Mouse (Mus musculus): ENCODE measurements around the gene Mapre1. TPM values are rescaled to one million over a fixed set of nuclear protein-coding genes. Genes with fewer than 3 reads are reported as not detected.
A peak's percentile ranks its signal among the peaks of the same experiment; 100 is the strongest.
"Not testable (repeated sequence)": the region's sequence is repeated elsewhere in the genome, so short reads cannot be mapped to it uniquely, and the experiment has no call there.

Gene Mapre1
- polyA plus RNA-seq (2016; fragmentation: Nextera tagmentation; extraction: Ambion mirVana): 385 and 409 TPM in 2 replicates

GRCm38 (mm10) chr2:153740500-153741436, at the start of gene Mapre1:
Mapre1 (plus strand) TSS chr2:153741274.
- 11% methylated on average over 58 of the region's 58 CpGs for WGBS

GRCm38 (mm10) chr2:153693413-153693812, 47.7 kb upstream of the Mapre1 start:
- H3K4me1 ChIP-seq; ATAC-seq (ENCODE audit: low FRiP score); H3K27ac ChIP-seq; H3K4me2 ChIP-seq; H3K9ac ChIP-seq; H3K9me3 ChIP-seq; H3K4me3 ChIP-seq (replicated peaks); H3K36me3 ChIP-seq (replicated peaks); H3K27me3 ChIP-seq: not testable (repeated sequence)
- WGBS: 87% methylated on average over 6 of the region's 7 CpGs

More at GRCm38 (mm10) chr2:153740500-153741436, at the start of gene Mapre1:
- peak within 1 kb of the TSS; percentile 88 for H3K4me2 ChIP-seq
- peak within 1 kb of the TSS; percentile 85 for H3K4me3 ChIP-seq (replicated peaks)
- H3K27ac ChIP-seq: peak within 1 kb of the TSS; percentile 90
- peak; percentile 99 for ATAC-seq (ENCODE audit: low FRiP score)
- peak within 1 kb of the TSS; percentile 93 for H3K9ac ChIP-seq
- H3K27me3 ChIP-seq: no peaks in the 10 kb centered on the region
- peaks cover 30% of the 10 kb centered on the region for H3K4me1 ChIP-seq
- peaks cover 6% of the 10 kb centered on the region; the same call in 1 of the 2 replicates for H3K36me3 ChIP-seq (replicated peaks)
- H3K9me3 ChIP-seq: no peaks in the 10 kb centered on the region

- no peak for ATAC-seq (ENCODE audit: low FRiP score)
- no peak overlapping the region for H3K27ac ChIP-seq
- H3K4me2 ChIP-seq: no peak overlapping the region
- no peak overlapping the region for H3K9ac ChIP-seq
- no peaks in the 10 kb centered on the region for H3K27me3 ChIP-seq
- H3K9me3 ChIP-seq: no peaks in the 10 kb centered on the region
- H3K4me1 ChIP-seq: no peaks in the 10 kb centered on the region
- H3K4me3 ChIP-seq (replicated peaks): no peak overlapping the region
- no peaks in the 10 kb centered on the region for H3K36me3 ChIP-seq (replicated peaks)
- WGBS: 68% methylated on average over 19 of the region's 19 CpGs
Measured at GRCm38 (mm10) chr2:153694462-153695085, 46.5 kb upstream of the Mapre1 start.

GRCm38 (mm10) chr2:153696352-153696751, 44.7 kb upstream of the Mapre1 start, which contains the start of gene Dnmt3c:
Dnmt3c (plus strand) TSS chr2:153696652.
- ATAC-seq (ENCODE audit: low FRiP score): no peak
- Histone ChIP-seq H3K9ac (no peak within 1 kb of the TSS), H3K4me1 (no peaks in the 10 kb centered on the region), H3K36me3 (replicated peaks) (no peaks in the 10 kb centered on the region), H3K4me3 (replicated peaks) (no peak within 1 kb of the TSS), H3K27ac (no peak within 1 kb of the TSS), H3K4me2 (no peak within 1 kb of the TSS), H3K9me3 (no peaks in the 10 kb centered on the region), H3K27me3 (no peaks in the 10 kb centered on the region)

- H3K9me3 ChIP-seq: no peaks in the 10 kb centered on the region
- H3K4me1 ChIP-seq: no peaks in the 10 kb centered on the region
- H3K27ac ChIP-seq: no peak overlapping the region
- no peak overlapping the region for H3K4me2 ChIP-seq
- no peak overlapping the region; the same call in 1 of the 2 replicates for H3K9ac ChIP-seq
- ATAC-seq (ENCODE audit: low FRiP score): no peak
- H3K4me3 ChIP-seq (replicated peaks): no peak overlapping the region
- H3K36me3 ChIP-seq (replicated peaks): no peaks in the 10 kb centered on the region
- 42% methylated on average over 6 of the region's 6 CpGs for WGBS
- H3K27me3 ChIP-seq: no peaks in the 10 kb centered on the region
Measured at GRCm38 (mm10) chr2:153703389-153703788, 37.7 kb upstream of the Mapre1 start.

GRCm38 (mm10) chr2:153710701-153711330, 30.3 kb upstream of the Mapre1 start:
- Histone ChIP-seq H3K9ac (no peak overlapping the region), H3K4me3 (replicated peaks) (no peak overlapping the region), H3K4me2 (no peak overlapping the region), H3K27me3 (no peaks in the 10 kb centered on the region), H3K36me3 (replicated peaks) (no peaks in the 10 kb centered on the region), H3K4me1 (peaks cover 12% of the 10 kb centered on the region), H3K9me3 (no peaks in the 10 kb centered on the region), H3K27ac (no peak overlapping the region)
- no peak for ATAC-seq (ENCODE audit: low FRiP score)
- 55% methylated on average over 8 of the region's 8 CpGs for WGBS

- peak; percentile 79 for ATAC-seq (ENCODE audit: low FRiP score)
- no peak overlapping the region; the same call in 1 of the 2 replicates for H3K4me2 ChIP-seq
- peaks cover 12% of the 10 kb centered on the region for H3K4me1 ChIP-seq
- H3K27me3 ChIP-seq: no peaks in the 10 kb centered on the region
- no peak overlapping the region for H3K4me3 ChIP-seq (replicated peaks)
- no peaks in the 10 kb centered on the region for H3K9me3 ChIP-seq
- peak overlapping the region; percentile 17; the same call in 1 of the 2 replicates for H3K9ac ChIP-seq
- H3K27ac ChIP-seq: peak overlapping the region; percentile 91
- 9% methylated on average over 3 of the region's 3 CpGs for WGBS
- H3K36me3 ChIP-seq (replicated peaks): no peaks in the 10 kb centered on the region
Measured at GRCm38 (mm10) chr2:153712646-153713091, 28.4 kb upstream of the Mapre1 start.

- H3K27ac ChIP-seq: peak overlapping the region; percentile 91
- H3K27me3 ChIP-seq: no peaks in the 10 kb centered on the region
- H3K9ac ChIP-seq: no peak overlapping the region
- no peaks in the 10 kb centered on the region for H3K9me3 ChIP-seq
- peaks cover 12% of the 10 kb centered on the region for H3K4me1 ChIP-seq
- no peak overlapping the region for H3K4me3 ChIP-seq (replicated peaks)
- H3K36me3 ChIP-seq (replicated peaks): no peaks in the 10 kb centered on the region
- 16% methylated on average over 4 of the region's 4 CpGs for WGBS
- peak; percentile 87 for ATAC-seq (ENCODE audit: low FRiP score)
- H3K4me2 ChIP-seq: peak overlapping the region; percentile 27; the same call in 1 of the 2 replicates
Measured at GRCm38 (mm10) chr2:153713227-153713626, 27.8 kb upstream of the Mapre1 start.

- not testable (repeated sequence) for H3K4me2 ChIP-seq; H3K4me3 ChIP-seq (replicated peaks)
- WGBS: 70% methylated on average over 3 of the region's 3 CpGs
Measured at GRCm38 (mm10) chr2:153717861-153718260, 23.2 kb upstream of the Mapre1 start.

GRCm38 (mm10) chr2:153723098-153723497, 18.0 kb upstream of the Mapre1 start:
- Histone ChIP-seq H3K36me3 (replicated peaks) (no peaks in the 10 kb centered on the region), H3K9ac (no peak overlapping the region), H3K27ac (no peak overlapping the region), H3K27me3 (no peaks in the 10 kb centered on the region), H3K9me3 (no peaks in the 10 kb centered on the region), H3K4me2 (no peak overlapping the region), H3K4me1 (no peaks in the 10 kb centered on the region), H3K4me3 (replicated peaks) (no peak overlapping the region)
- no peak for ATAC-seq (ENCODE audit: low FRiP score)
- WGBS: 80% methylated on average over 1 of the region's 1 CpGs

More at GRCm38 (mm10) chr2:153717861-153718260, 23.2 kb upstream of the Mapre1 start:
- not testable (repeated sequence) for H3K9ac ChIP-seq; H3K27ac ChIP-seq; ATAC-seq (ENCODE audit: low FRiP score); H3K4me1 ChIP-seq; H3K36me3 ChIP-seq (replicated peaks); H3K9me3 ChIP-seq; H3K27me3 ChIP-seq

- Histone ChIP-seq H3K4me3 (replicated peaks) (no peak overlapping the region), H3K27me3 (no peaks in the 10 kb centered on the region), H3K4me2 (no peak overlapping the region), H3K9me3 (no peaks in the 10 kb centered on the region), H3K27ac (no peak overlapping the region), H3K4me1 (no peaks in the 10 kb centered on the region), H3K9ac (no peak overlapping the region), H3K36me3 (replicated peaks) (no peaks in the 10 kb centered on the region)
- ATAC-seq (ENCODE audit: low FRiP score): no peak
- WGBS: 87% methylated on average over 2 of the region's 2 CpGs
Measured at GRCm38 (mm10) chr2:153724424-153724823, 16.6 kb upstream of the Mapre1 start.

GRCm38 (mm10) chr2:153724871-153725270, 16.2 kb upstream of the Mapre1 start:
- WGBS: 60% methylated on average over 2 of the region's 2 CpGs

More at GRCm38 (mm10) chr2:153724871-153725270, 16.2 kb upstream of the Mapre1 start:
- Histone ChIP-seq H3K27ac (no peak overlapping the region), H3K4me2 (no peak overlapping the region), H3K36me3 (replicated peaks) (no peaks in the 10 kb centered on the region), H3K27me3 (no peaks in the 10 kb centered on the region), H3K9me3 (no peaks in the 10 kb centered on the region), H3K4me1 (no peaks in the 10 kb centered on the region), H3K9ac (no peak overlapping the region), H3K4me3 (replicated peaks) (no peak overlapping the region)
- no peak for ATAC-seq (ENCODE audit: low FRiP score)
